Mouse (Mus musculus) ES-CJ7 (cell line): ENCODE measurements around the gene Syn3.

Source experiments
- DNase-seq: peaks from one replicate; pipeline ENCODE4 v3.0.0; 2011; ENCODE audit warnings: low read depth, low spot score

The Syn3 gene

DNA sequence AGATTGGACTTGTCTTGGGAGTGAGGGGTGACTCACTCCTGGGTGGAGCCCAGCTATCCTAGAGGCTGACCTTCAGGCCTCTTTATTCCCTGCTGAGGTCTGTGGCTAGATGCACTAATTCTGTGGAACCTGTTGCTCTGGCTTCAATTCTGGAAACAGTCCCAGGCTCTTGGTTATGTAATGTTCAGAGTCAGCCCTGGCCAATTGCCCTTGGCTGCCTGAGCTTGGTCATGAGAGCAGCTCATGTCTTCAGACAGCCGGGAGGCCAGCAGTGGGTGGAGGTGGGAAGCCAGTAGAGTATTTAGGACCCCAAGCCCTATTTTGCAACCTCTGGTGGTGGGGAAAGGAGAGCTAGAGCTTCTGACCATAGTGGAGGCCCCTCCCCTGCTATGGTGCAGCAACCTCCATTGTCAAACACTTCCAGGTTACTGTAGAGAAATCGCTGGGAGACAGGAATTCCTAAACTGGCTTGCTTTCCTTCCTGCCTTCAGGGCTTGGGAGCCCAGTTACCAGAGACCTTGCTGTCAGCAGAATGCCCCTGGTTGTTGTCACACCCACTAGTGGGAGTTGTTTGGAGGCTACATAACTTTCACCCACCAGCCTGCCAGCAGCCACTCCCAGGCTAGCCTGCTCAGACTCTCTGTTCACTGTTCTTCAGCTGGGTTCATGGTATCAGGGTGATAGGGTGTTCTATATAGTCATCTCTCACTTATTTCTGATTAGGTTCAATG is 158.9 kb downstream of the Syn3 start:
- peak; percentile 5 for DNase-seq

DNA sequence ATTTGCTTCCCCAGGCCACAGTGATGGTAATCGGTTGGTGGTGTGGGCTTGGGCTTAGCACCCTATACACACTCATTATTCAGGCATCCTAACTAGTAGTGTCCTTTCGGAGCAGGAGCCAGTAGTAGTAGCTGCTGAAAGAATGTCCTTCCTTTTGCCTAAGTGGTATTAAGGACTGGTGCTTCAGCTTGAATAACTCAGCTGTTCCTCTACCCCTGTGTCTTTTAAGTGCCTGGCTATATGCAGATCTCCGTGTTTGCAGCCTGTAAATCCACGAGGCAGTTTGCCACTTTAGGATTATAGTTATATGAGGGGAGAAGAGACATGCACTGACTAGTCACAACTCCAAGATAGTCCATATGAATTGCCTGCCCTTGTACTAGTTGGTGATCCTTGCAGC is 159.6 kb downstream of the Syn3 start:
- no peak for DNase-seq

DNA sequence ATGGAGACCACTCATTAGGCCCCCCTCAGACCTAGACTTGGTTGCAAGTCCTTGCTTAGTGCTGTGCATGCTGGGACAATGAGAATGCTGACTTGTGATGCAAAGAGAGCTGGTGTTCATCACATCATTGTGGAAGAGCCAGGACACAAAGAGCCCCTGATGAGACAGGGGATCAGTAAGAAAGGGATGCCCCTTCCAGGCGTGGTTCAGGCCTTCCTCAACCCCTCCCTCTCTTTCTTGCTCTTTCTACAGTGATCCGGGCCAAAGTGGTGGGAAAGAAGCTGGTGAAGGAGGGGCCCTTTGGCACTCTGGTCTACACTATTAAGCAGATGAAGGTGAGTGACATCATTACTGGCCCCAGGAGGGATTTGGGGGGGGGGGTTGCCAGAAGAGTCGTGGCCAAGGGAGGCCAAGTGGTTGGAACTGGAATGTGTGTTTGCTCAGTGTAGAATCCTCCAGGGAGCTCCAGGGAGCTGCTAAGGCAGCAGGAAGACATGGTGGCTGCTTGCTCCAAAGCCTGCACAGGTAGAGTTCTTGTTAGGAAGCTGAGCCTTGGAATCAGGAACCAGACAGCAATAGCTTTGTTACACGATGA is 160.5 kb downstream of the Syn3 start:
- DNase-seq: peak; percentile 79

DNA sequence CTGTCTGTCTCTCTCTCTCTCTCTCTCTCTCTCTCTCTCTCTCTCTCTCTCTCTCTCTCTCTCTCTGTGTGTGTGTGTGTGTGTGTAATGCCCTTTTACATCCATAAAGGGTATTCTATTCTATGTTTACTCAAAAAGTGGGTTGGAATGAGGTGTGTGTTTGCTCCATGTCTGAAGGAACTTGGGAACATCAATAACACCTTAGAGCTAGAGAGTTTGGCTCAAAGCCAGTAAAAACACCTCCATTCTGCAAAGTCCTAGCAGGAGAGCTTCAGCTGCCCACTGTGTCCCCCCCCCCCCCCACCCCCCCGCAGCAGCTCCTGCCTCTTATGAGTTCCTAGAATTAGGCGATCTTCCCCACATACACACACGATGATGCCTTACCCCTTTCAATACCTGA is 161.5 kb downstream of the Syn3 start:
- DNase-seq: no peak

DNA sequence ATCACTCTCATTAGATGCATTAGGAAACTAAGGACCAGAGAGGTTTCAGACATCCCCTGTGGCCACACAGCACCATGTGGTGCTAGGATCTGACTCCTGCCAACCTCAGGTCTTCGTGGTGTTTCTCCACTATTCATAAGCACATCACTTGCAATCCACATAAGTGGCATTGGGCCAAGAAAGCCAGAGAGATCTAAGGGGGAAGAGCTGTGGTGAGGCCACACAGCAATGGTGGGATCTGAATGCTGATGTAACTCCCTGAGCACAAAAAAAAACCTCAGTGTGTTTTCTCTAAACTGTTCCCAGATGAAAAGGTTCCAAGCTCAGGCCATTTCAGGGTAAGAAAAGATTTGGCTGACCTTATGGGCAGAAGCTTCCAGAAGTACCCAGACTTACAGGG is 162.2 kb downstream of the Syn3 start:
- no peak for DNase-seq

DNA sequence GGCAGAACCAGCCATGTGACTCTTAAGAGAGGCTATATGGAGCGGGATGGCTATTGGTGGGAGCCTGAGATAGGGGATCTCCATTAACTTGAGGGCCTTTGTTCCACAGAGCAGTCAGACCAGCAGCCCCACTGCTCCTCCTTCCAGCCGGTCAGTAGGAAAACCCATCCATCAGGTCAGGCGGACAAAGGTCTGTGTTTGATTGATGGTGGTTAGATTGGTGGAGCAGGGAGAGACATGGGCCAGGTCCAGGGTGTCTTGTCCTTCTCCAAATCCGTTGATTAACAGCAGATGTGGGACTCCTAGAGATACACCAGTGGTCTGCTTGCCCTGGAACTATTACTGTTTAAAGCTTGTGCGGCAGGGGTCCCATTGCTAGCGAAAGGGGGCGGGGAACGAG is 164.1 kb downstream of the Syn3 start:
- no peak for DNase-seq

DNA sequence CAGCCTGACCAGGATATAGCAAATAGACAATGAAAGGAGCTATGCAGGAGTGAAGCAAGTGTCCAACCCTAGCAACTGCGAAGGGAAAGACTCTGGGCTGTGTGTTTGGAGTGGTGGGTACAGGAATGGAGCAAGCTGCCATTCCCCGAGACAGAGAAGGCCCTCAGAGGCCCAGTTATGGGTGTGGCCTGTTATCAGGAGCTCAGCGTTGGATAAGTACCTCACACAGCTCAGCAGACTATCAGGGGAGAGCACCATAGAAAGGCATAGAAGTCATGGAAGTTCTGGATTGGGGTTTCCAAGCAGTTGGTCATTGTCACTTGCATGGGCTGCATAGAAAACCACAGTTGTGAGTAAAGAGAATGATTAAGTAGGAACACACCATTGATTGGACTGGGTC is 165.8 kb downstream of the Syn3 start:
- no peak for DNase-seq

DNA sequence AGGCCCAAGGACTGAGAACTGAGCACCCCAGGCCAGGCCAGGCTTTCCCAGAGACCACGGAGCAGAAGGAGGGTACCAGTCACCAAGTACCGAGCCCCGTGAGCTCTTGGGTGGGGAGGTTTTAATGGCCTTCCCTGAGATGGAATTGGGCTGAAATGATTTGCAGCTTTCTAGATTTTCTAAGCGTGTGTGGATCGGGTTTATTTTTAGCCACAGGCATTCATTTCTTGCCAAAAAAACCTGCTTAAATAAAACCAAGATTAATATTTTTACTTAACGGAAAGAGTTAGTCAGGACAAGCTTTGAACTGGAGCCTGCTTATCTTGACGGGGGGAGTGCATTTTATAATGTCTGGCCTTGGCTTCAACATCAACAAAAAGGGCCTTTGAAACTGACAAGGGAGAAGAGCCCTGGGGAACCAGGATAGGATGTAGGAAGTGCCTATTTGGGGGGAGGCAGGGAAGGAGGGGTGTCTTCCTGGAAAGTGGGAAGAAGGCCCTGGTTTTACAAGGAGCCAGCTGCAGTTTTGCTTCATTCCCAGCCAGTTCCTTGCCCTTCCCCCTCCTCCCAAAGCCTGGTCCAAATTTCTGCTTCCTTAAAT is 166.9 kb downstream of the Syn3 start:
- DNase-seq: no peak

DNA sequence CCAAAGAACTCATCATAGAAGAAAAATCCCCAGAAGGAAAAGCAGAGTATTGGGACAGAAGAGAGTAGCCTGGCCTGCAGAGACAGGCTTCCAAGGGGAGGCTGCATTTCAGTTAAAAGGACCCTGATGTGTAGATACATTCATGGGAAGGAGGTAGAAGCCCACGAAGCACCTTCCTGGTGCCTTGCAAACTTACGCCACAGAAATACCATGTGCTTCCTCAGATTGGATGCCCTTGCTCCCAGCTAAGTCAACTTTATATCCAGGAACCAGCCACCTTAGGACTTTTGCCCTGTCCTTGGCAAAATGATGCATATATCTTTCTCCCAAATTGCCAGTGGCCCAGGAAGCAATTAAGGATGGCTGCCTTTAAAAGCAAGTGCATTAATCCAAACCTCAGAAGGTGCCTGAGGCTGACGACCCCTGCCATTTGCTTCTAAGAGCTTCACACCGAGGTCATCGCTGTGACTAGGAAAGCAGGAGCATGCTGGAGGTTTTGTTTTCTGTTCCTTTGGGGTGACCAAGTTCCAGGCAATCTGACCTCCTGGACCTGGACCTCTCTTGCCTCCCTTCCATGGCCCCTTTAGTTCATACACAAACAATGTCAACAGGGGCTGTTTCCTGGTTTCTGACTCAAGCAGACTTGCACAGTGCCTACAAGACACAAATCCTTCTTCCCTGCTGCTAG is 167.6 kb downstream of the Syn3 start:
- DNase-seq: no peak

DNA sequence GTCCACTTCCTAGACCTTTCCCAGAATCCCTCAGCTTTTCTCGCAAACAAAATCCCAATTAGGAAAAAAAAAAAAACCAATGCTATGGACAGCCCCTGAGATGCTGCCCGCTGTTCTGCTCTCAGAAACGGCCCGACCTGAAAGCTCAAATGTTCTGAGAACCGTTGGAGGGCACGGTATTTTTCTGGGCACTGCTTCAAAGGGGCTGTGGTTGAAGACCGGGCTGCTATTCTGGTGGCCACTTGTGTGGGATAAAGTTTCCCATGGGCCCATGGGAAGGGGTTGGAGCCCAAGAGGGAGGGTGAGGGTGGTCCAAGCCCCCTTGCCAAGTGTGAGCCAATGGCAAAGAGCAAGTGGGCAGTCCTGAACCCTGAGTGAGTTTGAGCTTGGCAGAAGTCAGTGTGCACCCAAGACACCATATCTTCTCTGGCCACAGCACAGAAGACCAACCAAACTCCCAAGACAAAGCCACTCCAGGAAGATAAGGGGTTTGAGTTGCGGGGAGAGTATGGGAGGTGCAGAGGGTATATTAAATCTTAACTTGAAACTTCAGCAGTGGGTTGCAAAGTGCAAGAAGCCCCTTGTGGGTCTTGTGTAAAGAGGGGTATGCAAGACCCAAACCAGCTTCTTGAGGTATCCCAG is 169.3 kb downstream of the Syn3 start:
- DNase-seq: no peak

DNA sequence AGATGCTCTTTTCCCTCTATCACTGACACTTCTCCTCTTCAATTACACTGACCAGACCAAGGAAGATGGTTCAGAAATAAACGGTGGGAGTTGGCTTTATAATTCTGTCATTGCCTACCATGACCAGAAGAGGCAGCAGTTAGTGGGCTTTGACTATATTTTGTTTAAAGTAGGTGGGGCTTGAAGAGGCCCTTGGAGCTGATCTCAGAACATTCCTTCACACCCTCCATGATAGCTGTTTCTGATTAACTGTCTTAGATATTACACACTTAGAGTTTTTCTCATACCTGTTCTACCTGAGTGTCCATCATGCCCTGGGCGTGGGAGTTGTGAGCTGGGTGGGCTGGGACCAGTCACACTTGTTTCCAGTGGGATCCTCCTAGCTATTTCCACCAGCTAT is 170.0 kb downstream of the Syn3 start:
- no peak for DNase-seq

DNA sequence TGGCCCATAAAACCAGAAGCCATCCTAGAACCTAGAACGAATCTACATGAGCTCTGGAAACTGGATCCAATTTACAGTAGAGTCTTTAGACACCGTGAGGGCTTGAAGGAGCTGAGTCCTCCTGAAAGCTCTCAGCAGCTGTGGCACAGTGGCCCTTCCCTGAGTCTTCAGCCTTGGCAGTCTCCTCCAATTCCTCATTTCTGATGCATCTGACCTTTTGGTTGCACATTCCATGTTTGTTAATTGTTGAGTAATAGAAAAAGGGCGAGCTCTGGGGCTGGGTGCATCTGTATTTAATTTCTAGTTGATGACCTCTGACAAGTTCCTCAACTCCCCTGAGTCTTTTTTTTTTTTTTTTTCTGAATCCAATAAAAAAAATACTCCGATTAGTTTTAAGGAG is 170.6 kb downstream of the Syn3 start:
- no peak for DNase-seq

DNA sequence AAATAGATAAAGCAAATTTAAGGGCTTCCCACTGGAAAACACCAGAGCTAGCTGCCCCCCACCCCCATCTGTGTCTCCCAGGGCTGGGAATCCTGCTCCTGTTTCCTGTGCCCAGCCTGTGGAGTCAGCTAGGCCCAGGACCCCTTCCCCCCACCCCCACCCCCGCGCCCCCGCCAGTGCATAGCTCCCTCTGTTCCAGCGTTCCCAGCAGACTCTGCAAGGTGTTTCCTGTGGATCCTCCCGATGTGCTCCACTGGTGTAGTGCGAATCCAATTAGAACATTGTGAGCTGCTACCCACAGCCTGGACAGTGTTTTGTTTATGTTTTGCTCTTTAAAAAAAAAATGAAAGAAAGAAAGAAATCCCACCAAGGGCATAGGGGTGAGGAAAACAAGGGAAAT is 173.4 kb downstream of the Syn3 start:
- DNase-seq: no peak

DNA sequence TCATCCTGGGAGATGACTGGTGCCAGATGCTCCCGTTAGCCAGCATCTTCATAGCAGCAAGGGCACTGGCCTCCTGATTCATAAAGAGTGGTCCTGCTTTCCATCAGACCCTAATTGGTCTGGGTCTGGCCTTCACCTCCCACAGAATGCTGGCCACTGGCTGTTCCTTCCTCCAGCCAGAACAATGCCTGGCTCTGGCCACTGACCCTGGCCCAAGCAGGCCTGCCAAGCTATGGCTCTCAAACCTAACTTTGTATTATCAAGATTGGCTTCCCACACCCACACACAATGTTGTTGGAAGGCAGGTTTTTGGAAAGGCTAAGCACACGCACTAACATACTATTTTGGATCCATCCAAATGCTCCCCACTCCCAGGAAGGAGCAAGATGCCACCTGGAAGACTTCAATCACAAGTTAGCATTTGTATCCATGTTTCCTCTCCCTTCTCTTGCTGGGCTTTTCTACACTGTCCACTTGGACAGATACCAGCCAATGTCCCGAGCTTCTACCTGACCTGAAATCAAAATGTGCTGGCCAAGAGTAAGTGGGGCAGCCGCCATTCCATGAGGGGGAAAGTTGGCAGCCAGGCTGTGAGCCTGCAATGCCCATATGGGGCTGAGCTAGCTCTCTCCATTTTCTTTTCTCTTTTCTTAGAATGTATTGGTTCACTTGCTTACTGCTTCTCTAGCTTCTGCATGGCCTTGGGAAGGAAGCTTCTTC is 175.3 kb downstream of the Syn3 start:
- DNase-seq: no peak

DNA sequence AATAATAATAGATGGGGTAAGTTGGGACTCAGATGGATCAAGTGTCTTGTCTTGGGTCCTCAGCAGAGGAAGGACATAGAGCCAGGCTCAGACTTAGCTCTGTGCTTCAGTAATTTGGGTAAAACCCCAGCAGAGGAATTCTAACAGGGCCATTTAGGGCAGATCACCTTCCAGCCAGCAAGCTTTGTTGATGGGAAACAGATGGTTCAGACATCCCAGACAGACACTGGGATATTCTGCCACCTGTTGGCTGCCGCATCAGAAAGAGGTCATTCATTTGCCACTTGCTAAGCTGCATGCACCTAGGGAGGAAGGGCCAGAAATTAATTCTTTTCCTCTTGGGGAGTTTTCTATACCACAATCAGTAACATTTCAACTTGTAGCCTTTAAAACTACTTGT is 176.7 kb downstream of the Syn3 start:
- no peak for DNase-seq

DNA sequence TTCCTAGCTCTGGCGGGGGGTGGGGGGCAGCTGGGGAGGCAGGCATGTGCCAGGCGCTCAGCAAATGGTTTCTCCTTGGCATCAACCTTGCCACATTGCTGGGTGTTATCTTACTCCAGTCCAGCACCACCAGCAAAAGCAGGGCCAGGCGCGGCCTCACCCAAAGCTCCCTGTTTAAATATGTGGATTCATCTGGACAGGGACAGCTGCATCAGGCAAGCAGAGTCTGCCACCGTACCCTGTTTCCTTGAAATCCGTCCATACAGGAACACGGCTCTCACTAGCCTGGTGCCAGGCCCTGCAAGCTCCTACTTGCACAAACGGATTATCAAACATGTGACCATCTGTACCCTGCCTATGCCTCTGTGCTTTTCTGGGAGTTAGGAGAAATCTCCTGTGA is 177.5 kb downstream of the Syn3 start:
- DNase-seq: no peak

DNA sequence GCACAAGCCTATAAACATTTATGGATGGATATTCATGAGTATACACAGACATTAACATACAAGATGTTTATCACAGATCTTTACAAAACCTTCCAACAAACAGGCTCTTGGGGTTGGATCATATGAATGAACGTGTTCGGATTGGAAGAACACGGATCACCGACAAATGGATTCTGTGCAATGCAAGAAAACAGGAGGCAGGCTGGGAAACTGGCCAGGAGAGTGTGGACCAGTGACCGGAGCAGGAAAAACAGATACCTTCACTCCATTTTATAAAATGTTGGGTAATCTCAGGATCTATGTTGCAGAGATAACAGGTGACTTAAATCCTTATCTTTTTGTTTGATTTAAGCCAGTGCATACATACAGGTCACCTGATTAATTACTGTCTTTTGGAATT is 178.5 kb downstream of the Syn3 start:
- no peak for DNase-seq

DNA sequence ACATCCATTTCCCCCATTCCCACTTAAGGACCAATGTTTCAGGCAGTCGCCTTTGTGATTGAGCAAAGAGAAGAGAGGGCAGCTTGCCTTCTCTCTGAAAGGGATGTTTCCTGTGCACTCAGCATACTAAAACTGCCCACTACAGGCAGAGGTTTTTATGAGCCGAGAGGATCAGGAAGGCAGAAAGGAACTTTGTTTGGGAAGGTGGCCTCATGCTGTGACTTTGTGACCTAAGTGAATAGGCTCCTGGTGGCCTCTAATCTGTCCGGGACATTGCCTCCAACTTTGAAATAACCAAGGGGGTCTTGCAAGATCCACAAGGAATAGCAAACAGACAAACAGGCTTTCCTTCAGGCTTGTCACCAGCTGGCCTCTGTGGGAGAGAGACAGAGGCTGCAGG is 179.2 kb downstream of the Syn3 start:
- peak; percentile 53 for DNase-seq

DNA sequence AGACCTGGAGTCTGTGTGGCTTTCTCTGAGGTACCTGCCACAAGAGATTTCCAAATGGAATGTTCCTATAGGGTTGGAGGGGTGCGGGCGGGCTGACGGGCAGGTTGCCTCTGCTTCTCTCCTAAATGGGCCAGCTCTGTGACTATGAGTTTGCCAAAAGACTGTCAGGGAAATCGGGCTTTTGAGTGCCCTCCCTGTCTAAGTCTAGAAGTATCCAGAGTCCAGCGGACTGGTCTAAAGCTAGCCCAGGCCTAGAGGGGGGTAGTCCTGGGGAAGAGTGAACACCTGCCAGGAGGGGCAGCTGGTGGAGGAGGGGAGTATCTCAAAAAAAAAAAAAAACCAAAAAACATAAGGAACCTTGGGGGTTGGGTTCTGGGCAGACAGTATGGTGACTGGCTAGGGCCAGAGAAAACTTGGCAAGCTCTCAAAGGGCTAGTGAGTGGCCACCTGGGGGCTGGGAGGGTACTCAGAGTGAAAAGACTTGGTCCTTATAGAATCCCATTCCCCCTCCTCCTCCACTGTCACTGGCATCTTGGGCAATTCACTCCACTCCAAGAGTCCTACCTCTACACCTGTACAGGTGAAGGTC is 180.1 kb downstream of the Syn3 start:
- DNase-seq: no peak

DNA sequence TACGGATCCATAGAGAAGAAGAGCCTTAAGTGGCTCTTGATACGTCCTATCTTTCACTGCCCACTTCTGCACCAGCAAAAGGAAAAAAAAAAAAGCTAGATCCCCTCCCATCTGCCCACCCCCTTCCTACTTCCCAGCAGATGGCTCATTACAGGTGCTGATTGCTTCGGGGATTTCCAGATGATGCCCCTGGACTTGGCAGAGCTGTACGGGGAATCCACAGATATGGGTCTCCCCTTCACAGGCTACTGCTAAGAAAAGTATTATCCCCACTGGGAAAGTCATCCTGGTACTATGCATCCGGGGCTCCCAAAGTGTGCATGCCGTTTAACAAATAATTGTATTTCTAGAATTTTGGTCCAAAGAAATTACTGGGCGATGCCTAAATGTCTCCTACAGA is 181.1 kb downstream of the Syn3 start:
- DNase-seq: no peak

DNA sequence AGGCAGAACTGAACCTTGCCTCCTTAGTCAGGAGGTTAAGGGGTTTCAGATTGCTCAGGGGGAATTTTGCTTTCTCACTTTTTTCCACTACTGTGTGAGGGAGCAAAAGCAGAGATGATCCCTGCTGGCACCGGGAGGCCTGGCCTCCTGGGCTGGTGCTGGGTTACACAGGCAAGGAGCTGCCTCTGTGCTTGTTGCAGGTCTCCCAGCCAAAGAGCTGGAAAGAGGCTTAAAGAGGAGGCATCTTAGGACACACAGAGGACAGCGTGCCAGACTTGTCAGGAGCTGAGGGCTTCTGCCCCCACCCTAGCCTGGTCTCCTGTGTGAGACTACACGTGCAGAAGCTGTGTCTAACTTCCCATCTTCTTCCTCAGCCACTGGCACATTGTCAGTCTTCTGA is 183.2 kb downstream of the Syn3 start:
- no peak for DNase-seq
